Mouse (Mus musculus) kidney, adult 8-10 months (tissue): ENCODE results near the gene Vmn1r193.
A peak's percentile ranks its signal among the peaks of the same experiment; 100 is the strongest.
"Not testable (repeated sequence)": the region's sequence is repeated elsewhere in the genome, so short reads cannot be mapped to it uniquely, and the experiment has no call there.

ENCODE experiments used
- DNase-seq, 2 experiments: peaks; one replicate each; pipeline ENCODE4 v3.0.0; 2022

The Vmn1r193 gene

DNA sequence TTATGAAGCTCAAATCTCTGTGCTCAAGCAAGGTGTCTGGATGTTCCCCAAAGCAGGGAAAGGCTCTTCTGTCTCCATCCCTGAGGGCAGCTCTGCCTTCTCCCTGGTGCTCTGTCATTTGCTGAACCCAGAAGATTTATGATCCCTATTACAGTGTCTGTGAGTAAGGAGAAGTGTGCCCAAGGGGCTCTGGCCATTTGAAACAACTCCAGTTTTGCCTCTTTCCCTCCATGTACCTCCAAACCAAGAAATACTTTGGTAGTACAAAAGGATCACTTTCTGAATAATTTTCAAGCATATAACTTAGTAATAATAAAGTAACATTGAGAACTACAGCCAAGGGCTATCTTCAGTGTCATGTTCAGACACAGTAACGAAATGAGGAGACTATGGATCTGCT lies at the start of gene Vmn1r193:
TSS of gene Vmn1r193 (minus strand) at position 101 of the 400 bp plus-strand sequence.
- DNase-seq = not testable (repeated sequence)

GRCm38 (mm10) chr13:22271721-22272120 lies 48.8 kb upstream of the Vmn1r193 start:
- DNase-seq = no peak

- DNase-seq = not testable (repeated sequence)
These were observed 47.3 kb upstream of the Vmn1r193 start, which contains the start of gene Vmn1r195 for GRCm38 (mm10) chr13:22270222-22270621. Vmn1r195 (plus strand) TSS chr13:22270522.

GRCm38 (mm10) chr13:22243915-22244314 lies 21.0 kb upstream of the Vmn1r193 start, which contains the start of gene Vmn1r194:
Vmn1r194 (plus strand) TSS chr13:22244215.
- no peak for DNase-seq

- not testable (repeated sequence) for DNase-seq
These were observed 30.2 kb downstream of the Vmn1r193 start for GRCm38 (mm10) chr13:22192756-22193155.

DNA sequence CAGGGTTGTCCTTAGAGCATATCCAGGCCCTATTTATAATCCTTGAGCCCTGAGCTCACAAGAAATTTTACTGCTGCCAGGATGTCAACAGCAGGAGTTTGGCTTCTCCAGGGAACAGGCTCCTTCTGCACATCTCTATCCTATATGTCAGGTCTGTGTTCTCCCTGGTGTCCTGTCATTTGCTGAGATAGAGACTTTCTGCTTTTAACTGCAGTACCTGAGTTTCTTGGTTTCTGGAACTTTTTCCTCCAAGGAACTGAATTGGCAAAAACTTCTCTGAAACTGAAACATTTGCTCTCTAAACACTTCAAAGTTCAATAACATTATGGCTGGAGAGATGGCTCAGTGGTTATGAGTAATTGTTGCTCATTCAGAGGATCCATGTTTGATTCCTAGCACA lies 31.9 kb downstream of the Vmn1r193 start, which contains the start of gene Vmn1r192:
TSS of gene Vmn1r192 (minus strand) at position 101 of the 400 bp plus-strand sequence.
- no peak for DNase-seq

- no peak for DNase-seq
These were observed 32.6 kb downstream of the Vmn1r193 start for GRCm38 (mm10) chr13:22190385-22190784.

- DNase-seq = no peak
These were observed 33.6 kb downstream of the Vmn1r193 start for GRCm38 (mm10) chr13:22189313-22189712.

DNA sequence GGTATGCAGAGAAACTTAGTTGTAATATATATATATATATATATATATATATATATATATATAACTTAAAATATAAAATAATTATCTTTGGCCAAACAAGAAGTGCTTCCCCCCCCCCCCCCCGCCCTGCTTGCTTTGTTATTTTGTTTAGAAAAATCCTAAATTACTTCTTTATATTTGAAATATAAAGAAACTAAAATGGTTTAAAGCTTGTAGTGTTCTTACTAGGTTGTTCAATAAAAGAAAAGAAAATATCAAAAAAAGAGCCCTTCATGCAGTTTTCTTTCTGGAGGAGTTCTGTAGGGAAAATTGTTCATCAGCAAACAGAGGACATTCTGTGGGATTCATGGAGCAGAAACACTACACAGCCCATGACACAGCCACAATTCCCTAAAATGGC lies 39.1 kb downstream of the Vmn1r193 start, which contains the start of gene Vmn1r191:
TSS of gene Vmn1r191 (minus strand) at position 101 of the 400 bp plus-strand sequence.
- DNase-seq = no peak

GRCm38 (mm10) chr13:22168416-22168815 lies 54.5 kb downstream of the Vmn1r193 start:
- DNase-seq = peak; percentile 49 to 68
